Mouse (Mus musculus): ENCODE measurements around the gene Gm11111.

The Gm11111 gene

DNA sequence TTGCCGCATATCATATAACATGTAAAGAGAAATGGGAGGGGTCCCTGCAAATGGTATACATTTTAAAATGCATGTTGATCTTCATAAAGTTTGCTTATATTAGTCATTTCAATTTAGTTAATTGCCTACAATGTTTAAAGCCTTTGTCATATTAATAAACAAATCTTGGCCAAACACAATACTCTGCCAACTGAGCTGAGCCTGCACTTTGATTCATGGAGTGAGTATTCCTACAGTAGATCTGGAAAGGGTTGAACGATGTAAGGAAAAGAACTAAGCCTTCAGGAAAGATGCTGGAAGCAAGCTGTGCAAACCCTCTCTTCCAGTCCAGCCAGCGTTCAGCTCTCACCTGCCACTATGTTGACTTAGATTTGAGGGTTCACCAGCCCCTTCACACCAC lies 29.6 kb downstream of the Gm11111 start:
- no peak for DNase-seq (ENCODE audit: low read depth)

GRCm38 (mm10) chr5:98585915-98586314 lies 33.4 kb downstream of the Gm11111 start:
- no peak for DNase-seq (ENCODE audit: low read depth)

Data from fibroblast of lung, adult 2 months (primary cell).